Mouse (Mus musculus) E14TG2a.4 (cell line): Measurements from ENCODE around the gene Kcnn1.

Experiments used
- CTCF ChIP-seq: conservative IDR thresholded peaks from 2 replicates; pipeline ENCODE4 v1.5.1; 2014; ENCODE audit warnings: low read length
- POU5F1 ChIP-seq: IDR thresholded peaks from 2 replicates; pipeline ENCODE4 v1.6.1; 2014; ENCODE audit warnings: low read length, borderline replicate concordance

DNA sequence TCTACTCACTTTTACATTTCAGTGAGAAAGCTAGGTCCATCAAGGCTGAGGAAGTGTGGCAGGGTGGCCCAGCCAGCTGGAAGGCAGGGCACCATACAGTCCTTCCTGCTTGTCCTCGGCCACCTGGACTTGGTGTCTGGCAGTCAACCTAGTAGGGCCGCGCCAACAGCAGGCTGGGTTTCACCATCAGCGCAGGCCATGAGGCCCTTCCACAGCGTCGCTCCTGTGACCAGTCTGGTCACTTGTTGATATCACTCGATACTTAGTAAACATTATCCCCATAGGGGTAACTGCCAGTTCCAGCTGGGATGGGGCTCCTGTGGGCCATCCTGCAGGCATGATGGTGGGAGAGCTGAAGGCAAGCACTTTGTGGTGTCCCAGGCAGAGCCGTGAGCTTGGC, 31.5 kb downstream of the Kcnn1 start:
- TF ChIP-seq POU5F1: no peak
- TF ChIP-seq CTCF: no peak
